Mouse (Mus musculus) spleen, postnatal 36 days (tissue): ENCODE results near the gene Ypel5.

ENCODE experiments used
- DNase-seq, 2 experiments: peaks; one replicate each; pipeline ENCODE4 v3.0.0; 2022; ENCODE audit warnings: low spot score in 2 of 2, mixed read lengths in 1 of 2

Gene Ypel5

GRCm38 (mm10) chr17:72844393-72844792 is 8.1 kb downstream of the Ypel5 start:
- no peak for DNase-seq

GRCm38 (mm10) chr17:72844949-72845490 is 8.8 kb downstream of the Ypel5 start:
- no peak for DNase-seq

- DNase-seq, result no peak
Observed at GRCm38 (mm10) chr17:72845521-72845920, 9.3 kb downstream of the Ypel5 start.

- no peak for DNase-seq
Observed at GRCm38 (mm10) chr17:72855298-72855697, 19.0 kb downstream of the Ypel5 start.

- peak; percentile 36 to 58 for DNase-seq
Observed at GRCm38 (mm10) chr17:72857677-72858633, 21.7 kb downstream of the Ypel5 start.

- no peak for DNase-seq
Observed at GRCm38 (mm10) chr17:72863226-72863625, 27.0 kb downstream of the Ypel5 start.

GRCm38 (mm10) chr17:72866624-72867245 is 30.5 kb downstream of the Ypel5 start:
- DNase-seq, result no peak

- no peak for DNase-seq
Observed at GRCm38 (mm10) chr17:72868181-72868580, 31.9 kb downstream of the Ypel5 start.

- no peak for DNase-seq
Observed at GRCm38 (mm10) chr17:72878979-72879378, 42.7 kb downstream of the Ypel5 start.

GRCm38 (mm10) chr17:72880156-72880555 is 43.9 kb downstream of the Ypel5 start:
- DNase-seq, result no peak

- no peak for DNase-seq
Observed at GRCm38 (mm10) chr17:72881051-72881450, 44.8 kb downstream of the Ypel5 start.

- DNase-seq, result no peak
Observed at GRCm38 (mm10) chr17:72881804-72882203, 45.6 kb downstream of the Ypel5 start.

GRCm38 (mm10) chr17:72889556-72890397 is 53.5 kb downstream of the Ypel5 start:
- DNase-seq, result peak; percentile 61 to 73

- no peak for DNase-seq
Observed at GRCm38 (mm10) chr17:72890398-72890898, 54.2 kb downstream of the Ypel5 start.

GRCm38 (mm10) chr17:72891556-72891955 is 55.3 kb downstream of the Ypel5 start:
- no peak for DNase-seq

GRCm38 (mm10) chr17:72895506-72895905 is 59.3 kb downstream of the Ypel5 start:
- no peak for DNase-seq

- no peak for DNase-seq
Observed at GRCm38 (mm10) chr17:72897076-72897475, 60.8 kb downstream of the Ypel5 start.

- DNase-seq, result no peak
Observed at GRCm38 (mm10) chr17:72897961-72898360, 61.7 kb downstream of the Ypel5 start.

- DNase-seq, result no peak
Observed at GRCm38 (mm10) chr17:72898775-72899174, 62.5 kb downstream of the Ypel5 start.
